Mouse (Mus musculus) heart, adult 9 months (tissue): ENCODE measurements at regions not wholly inside any gene's neighbourhood (a gene's known extent, or its start where the extent isn't known, plus 50 kb on each side); places are given as distances from the start of the nearest gene placed in this dataset.

ENCODE experiments used
- DNase-seq, 2 experiments: peaks; one replicate each; pipeline ENCODE4 v3.0.0; 2022; ENCODE audit warnings: low spot score in 2 of 2

DNA sequence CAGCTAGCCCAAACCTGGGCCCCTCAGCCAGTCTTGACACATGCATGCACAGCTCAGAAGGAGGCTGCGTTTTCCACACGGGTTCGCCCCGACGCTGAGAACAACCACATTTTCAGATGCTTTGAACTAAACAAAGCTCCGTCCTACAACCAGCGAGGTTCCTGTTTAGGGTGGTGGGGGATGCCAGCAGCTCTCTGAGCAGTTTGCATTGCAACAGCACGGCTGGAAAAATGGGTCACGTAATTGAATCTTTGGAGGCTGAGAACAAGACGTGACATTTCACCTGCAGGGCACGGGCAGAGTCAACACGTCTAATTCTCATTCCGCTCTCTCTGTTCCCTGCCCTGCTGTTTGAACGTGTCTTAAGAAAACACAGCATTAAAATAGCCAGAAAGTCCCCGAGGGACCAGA is 119.2 kb downstream of the Syk start:
- no peak for DNase-seq

DNA sequence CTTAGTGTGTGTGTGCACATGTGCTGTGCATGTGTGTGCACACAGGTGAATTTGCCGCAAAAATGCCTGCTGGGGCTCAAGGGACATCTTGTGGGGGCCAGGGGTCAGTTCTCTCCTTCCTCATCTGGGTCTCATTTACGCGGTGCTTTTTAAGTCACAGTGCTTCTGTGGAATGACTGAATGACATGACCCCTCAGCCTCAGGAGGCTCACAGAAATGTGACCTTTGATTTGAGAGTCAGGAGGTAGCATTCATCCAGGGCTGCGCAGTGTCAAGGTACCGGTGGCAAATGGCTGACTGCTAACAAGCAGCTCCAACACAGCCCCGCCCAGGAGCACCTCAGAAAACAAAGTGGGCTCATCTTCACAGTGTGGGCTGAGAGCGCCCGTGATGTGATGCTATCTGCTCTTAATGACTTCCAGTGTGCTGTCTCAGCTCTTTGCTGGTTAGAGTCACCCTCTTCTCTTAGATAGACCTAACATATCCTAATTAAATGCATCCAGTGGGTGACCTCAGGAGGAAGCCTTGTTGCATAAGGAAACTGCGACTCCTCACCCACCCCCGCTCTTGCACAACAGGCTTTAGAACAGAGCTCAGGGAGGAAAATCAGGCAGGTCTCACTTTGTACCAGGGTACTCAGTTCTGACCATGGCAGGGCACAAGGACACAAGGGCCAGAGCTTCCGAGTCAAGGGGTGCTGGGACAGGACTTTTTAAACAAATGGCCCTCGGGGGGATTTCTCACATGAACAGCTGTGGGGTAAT is 120.6 kb downstream of the Syk start:
- DNase-seq: no peak

DNA sequence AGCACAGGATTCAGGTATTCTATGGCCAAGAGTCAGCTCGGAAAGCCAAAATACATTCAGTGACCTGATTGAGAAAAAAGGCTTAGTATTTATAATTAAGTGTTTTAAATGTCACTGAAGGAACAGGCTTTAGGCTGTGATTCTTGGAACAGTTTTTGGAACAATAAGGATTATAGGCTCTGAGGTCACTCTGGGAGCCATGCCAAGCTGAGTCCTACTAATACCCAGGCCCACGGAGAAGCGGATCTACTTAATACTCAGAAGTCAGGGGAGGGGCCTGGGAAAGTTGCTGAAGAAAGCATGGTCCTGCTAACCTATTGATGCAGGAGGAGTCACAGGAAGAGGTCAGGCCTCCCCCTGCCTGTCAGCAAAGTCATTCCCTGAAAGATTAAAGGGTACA is 121.7 kb downstream of the Syk start:
- no peak for DNase-seq

DNA sequence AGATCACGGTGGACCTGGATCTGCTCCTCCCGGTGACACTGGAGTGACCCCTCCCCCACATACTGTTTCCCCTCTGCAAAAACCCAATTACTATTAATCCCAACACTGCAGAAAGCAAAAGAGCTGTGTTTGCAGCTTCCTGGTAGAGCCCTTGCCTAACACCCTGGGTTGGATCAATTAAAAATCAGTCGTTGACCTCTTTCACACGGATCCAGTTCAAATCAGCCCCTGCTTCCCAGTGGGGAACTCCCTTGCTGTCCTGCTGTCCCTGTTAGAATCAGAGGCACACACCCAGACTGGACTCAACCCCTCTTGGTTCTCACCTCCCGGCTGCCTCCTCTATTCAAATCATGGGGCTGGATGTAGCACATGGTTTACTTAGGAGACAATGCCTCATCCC is 126.6 kb downstream of the Syk start:
- no peak for DNase-seq

DNA sequence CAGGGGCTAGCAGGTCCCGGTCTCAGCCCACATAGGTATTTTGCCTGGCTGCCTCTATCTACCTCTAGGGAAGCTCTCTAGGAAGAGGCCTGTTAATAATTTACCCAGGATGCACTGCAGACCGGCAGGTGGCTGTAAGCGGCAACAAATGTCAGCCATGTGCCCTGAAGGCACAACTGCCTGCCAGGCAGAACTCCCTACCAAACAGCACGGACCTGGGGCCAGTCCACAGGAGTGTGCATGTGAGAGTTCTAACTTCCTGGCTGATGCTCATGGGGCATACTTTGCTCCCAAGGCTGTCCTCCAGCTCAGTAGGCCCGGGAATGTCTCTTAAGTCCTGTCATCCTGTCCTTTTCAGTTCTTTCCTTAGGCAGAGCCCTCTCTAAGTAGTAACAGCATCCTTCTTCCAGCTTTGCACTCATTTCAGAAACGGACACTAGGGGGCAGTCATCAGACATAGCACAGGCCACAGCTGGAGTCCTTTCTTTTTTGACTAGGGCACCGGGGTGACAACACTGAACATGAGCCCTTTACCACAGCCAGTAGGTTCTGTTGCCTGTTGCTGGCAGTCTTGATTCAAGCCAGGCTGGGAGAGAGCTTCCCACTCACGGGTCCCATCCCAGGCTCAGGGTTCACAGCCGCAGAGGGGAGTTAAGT is 128.9 kb downstream of the Syk start:
- DNase-seq: peak; percentile 56 to 75

DNA sequence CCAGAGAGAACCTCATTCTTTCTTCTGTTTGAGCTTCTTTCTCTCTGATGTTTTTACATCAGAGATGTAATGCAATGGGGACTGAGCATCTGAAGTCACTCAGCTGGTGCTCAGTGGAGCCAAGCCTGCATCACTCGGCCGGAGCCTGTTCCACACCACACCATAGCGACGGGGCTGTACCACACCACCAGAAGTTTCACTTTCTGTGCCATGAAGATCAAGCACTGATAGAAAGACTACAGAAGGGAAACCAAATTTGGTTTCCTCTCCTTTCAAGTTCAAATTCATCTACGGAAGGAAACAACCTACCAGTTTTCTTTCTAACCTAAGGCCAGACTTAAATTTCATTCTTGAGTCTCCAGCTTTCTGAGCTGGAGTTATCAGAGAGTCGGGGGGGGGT is 138.5 kb downstream of the Syk start:
- DNase-seq: no peak

DNA sequence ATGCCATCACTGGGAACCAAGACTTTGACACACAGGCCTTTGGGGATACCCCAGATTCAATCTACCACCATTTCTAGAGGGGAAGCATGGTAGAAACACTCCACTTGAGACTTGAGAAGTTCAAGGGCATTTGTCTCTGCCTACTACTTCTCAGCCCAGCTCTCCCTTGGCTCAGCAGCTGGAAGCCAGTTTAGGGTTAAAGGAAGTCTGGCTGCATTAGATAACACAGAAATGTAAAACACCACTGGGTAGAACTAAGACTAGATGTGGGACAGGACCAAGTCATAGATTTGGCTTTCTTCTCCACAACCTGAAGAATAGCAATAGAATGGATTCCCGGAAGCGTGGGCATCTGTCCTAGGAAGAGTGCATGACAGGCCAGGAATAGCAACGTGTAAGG is 139.7 kb downstream of the Syk start:
- DNase-seq: no peak

DNA sequence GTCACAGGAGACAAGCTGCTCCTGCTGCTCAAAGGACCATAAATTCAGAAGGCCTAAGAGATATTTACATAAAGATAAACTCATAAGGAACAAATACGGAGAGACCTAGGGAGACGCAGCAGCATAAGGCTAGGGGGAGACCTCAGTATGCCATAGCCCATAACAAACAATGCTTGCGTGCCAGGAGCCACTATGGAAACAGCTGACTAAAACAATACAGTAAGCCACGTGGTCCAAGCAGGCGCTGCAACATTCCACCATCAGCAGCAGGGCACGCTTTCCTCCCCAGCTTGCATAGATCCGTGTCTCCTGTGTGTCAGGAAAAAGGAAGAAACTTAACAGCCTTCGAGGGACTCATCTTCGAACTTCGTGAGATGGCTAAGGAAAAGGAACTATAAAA is 143.1 kb downstream of the Syk start:
- DNase-seq: no peak

DNA sequence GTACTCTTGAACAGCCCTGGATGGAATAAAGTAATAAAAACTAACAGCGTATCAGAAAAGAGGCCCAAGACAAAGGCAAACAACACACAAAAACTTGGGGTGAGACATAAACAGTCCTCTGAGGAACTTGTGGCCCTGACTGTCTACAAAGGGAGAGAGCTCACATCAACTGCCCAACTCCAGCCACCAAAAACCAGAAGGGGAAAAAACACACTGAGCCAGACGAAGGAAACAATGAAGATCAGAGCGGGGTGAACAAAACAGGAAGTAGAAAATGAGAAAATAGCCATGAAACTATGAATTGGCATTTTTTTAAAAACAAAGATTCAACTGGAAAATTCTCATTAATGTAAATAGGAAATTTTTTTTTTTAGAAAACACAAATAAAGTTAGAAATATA is 143.6 kb downstream of the Syk start:
- no peak for DNase-seq

DNA sequence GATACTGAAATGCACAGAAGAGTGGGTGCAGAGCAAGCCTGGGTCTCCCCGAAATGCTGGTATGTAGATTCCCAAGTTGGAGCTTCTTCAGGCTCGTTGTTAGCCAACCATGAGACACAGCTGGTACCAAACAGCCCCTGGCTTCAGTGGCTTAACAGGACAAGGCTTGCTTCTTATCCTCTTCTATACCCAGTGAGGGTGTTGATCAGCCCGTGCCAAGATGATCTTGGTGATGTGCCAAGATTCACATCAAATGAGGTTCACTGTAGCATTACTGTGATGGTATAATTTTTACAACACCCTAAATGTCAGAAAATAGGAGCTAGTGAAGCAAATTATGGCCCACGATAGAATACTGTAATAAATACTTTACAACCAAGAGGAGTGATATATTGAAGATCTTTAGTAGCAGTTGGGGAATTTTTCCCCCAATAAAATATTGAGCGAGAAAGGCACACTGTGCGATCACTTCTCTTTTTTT is 152.5 kb downstream of the Syk start:
- no peak for DNase-seq

DNA sequence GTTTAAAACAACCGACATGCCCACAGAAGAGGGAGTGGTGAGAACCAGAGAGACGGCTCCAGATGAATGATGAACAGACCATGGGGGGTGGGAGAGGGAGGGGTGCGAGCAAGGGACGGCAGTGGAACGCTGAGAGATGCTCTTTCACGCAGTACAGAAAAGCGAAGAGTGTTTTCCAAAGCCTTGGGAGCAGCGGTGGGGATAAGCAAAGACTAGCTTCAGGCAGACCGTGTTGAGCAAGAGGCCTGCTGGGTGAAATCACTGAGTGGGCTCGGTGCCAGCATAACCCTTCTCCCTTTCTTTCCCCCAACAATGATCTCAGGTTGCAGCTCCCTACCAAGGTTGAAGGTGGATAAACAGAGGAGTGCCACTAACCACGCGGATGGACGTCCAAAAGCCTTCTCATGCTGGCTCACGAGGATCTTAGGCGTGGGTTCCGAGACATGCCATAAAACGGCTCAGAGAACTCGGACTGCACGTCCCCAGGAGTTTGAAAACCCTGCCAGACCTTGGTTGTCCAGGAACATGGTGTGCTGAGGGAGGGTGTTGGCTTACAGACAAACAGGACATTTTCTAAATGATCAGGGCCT is 153.1 kb downstream of the Syk start:
- DNase-seq: peak; percentile 18 to 51

DNA sequence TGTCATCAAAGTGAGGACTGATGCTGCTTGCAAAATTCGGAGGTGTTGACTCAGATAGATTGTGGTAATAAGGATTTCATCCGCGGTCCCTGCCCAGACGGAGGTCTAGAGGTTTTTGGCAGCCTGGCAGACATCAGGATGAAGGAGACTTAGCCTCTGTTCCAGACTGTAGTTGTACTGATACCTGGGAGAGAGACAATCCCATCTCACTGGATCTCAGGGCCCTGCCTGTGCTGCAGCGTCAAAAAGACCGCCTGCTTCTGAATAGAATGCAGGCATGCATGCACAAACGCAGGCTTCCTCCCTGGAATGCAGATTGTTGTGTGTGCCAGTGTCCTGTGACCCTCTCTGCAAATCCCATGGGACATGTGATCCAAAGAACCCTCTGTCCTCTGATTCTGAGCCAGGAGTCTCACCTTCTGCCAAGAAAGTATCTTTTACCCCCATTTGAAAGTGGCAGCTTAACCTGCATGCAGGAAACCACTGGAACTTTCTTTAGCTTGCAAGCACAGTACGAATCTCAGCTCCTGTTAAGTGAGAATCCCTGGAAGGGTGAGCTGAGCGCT is 155.2 kb downstream of the Syk start:
- peak; percentile 31 to 48 for DNase-seq

DNA sequence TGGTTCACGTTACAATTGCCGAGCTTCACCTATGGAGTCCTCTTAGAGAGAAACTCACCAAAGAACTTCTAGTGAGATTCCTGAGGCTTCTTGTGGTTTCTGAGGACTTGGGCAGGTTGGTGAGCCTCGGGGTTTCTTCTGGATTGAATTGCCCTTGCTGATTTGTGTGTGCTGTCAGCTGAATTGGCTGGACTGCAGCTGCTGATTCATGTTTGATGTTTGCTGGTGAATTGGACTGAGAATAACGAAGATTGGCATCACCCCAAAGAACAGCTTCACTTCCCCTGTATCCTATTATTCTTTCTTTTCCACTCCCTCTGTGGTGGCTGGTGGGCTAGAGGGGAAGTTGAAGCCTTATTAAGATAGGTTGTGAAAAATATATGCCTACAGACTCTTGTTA is 158.4 kb downstream of the Syk start:
- no peak for DNase-seq

DNA sequence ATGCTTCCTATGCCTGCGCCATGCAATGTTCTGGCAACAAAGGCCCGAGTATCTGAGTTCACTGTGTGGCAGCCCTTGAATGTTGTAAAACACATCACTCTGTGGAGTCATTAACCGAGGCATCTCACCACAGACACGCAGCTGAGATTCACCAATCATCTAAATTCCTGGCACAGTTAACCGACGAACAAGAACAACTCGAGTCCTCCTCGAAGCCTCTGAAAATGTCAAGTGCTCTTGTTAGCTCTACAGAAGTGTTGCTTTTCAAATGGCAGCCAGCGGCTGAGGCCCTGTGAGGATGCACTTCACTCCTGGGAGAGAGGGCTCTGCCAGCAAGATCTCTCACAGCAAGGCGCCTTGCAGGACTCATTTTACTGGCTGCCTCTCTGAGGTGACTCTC is 173.0 kb downstream of the Syk start:
- no peak for DNase-seq

DNA sequence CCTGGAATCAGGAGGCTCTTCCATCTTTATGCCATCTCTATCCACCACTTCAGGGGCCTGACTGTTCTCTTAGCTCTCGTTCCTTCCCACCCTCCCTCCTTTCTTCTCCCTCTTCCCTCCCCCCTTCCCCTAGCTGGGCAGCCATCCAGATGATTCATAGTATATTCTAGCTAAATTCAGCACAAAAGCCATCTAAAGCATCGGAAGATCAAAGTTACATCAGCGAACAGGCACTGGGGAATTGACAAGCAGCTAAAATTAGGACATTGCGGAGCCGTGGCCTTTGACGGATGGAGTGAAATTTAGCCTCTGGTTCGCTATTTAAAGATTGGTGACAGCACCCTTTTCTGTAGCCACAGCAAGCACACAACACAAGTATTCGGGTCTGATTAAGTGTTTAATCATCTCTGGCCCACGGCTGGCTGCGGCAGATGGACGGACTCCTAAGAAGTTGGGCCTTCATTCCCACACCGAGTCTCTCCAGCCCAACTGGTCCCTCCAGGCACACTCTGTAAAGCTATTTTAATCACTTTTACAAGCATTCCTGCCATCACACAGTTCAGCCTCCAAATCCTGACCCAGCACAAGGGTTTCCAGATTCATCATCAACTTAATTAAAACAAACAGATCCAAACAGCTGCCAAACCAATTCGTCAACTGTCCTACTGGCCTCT is 163.8 kb downstream of the Auh start:
- peak; percentile 44 to 64 for DNase-seq

DNA sequence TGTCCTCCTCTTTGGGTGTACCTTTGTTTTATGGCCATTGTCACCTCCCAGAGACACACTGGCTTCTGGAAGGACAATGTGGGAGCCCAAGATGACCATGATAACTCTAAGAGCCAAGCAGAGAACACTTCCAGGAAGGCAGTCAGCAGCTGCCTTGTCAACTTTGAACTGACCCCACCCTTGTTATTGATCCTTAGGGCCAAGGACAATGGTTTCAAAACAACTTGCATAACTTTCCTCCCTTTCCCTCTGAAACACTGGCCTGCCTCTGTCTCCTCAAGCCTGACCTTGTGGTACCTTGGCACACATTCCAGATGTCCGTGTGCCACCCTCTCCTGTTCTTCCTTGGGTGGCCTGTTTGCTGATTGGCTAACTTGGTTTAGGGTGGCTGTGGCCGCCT is 163.2 kb downstream of the Auh start:
- DNase-seq: peak in 1 of 2 experiments; percentile 4

DNA sequence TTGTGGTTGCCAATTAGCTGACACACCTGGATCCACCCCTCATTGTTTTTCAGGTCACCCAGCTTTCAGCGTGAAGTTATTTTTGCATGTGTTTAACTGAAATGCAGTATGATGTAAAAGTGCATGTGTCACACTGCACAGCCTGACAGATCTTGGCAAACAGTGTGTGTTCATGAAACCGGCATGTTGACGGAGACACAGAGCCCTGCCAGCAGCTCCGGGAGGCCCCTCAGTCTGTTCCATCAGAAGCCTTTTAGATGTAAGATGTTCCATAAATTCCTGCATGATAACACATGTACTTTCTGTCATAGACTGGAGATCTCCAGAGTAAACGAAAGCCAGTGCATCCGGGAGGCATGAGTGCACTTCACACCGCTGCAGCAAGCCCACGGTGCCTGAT is 159.5 kb downstream of the Auh start:
- no peak for DNase-seq

DNA sequence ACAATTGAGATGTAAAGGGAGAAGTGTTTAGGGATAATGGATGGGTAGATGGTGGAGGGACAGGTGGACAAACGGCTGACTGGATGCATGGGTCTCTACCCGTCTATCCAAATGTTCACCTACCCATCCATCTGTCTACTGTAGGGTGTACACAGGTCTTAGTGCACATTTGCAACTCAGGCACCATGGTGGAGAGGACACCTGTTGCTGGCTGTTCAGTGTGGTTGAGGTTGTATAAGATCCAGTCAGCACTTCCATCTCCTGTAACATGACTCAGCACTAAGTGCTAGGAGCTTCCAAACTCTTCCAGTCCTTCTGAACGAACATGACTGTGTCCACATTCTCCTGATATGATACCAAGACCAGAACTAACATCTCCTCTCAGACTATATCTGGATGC is 158.0 kb downstream of the Auh start:
- no peak for DNase-seq

DNA sequence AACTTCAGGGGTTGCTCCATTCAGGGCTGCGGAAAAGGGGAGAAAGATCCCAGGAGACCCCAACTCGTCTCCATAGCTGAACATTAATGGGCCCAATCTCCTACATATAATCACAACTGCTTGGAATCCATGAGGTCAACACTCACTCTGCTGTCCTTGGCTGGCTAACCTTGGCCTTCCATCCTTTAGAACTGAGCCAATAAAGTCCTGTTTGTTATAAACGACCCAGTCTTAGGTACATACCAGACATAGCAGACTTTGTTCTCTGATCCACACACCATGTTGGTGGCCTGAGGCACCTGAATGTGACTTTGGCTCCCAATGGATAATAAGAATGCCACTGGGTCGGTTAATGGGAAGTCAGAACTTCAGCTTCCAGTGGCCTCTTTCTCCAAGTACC is 157.4 kb downstream of the Auh start:
- DNase-seq: no peak

DNA sequence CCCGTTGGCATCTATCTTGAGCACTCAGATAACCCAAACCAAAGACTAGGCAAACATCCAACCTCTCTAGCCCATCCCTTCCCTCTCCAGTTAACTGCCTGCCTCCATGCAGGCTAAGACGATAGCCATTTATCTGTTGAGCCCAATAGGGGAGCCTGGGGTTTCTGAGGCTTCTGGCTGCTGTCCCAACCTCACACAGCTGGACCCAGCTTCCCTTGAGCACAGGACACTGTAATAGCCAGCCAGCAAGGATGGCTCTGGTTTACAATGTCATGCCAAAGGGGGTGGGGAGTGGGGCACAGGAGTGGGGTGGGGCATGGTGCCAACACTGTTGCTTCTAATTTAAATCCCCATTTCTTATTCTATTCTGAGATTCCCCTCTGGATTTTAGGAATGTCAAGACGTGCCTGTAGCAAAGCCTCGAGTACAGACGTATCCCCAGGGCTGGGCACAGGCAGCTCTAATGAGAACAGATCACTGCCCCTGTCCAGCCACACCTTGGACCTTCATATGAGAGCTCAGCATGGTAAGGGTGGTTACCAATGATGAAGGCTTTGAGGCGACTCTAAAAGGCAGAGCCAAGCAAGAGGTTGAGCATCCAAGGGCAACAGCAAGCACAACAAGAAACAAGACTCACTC is 152.0 kb downstream of the Auh start:
- DNase-seq: peak in 1 of 2 experiments; percentile 4

DNA sequence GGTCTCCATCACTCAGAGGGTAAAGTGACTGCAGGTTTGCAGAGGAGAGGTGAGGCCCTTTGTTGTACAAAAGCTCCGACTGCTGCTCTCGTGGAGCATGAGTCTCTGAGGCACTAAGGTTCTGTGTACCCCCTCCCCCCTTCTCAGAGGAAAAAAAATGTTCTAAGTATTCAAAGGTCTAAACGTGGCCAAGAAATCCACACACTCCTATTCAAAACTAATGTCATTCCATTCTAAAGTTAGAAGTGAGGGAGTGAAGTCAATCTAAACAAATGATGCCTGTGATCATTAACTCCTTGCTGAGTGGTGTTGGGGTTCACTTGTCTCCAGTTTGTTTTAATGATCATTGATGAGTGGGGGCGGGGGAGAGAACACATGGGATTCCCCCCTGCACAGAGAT is 150.6 kb downstream of the Auh start:
- no peak for DNase-seq
